Mouse (Mus musculus) heart, embryonic 14.5 days (tissue): ENCODE data around the gene Fam160a1. TPM values are rescaled to one million over a fixed set of nuclear protein-coding genes. Genes with fewer than 3 reads are reported as not detected.

ENCODE experiments used
- ATAC-seq: fragments of 200-750 bp; cut with Nextera tagmentation; 2 replicates; pipeline ENCODE4 v1.8.0; 2017; ENCODE audit warnings: low read depth, moderate TSS enrichment; ENCODE audit not compliant: insufficient number of reproducible peaks, insufficient read depth, low FRiP score
- H3K27ac ChIP-seq, 2 experiments: fragments of 200-500 bp in 1 of 2; fragments of 300-500 bp in 1 of 2; sonication (generic) in 1 of 2; replicated peaks in 1 of 2; 2 replicates each; pipeline ENCODE4 v1.5.1; 2012 to 2014; ENCODE audit warnings: low read depth in 2 of 2, low read length in 2 of 2, control low read depth in 1 of 2, mild to moderate bottlenecking in 1 of 2, mixed read lengths in 1 of 2; ENCODE audit not compliant: control insufficient read depth in 1 of 2, insufficient read depth in 1 of 2
- H3K27me3 ChIP-seq: fragments of 300-500 bp; sonication (generic); 2 replicates; pipeline ENCODE4 v1.6.1; 2014; ENCODE audit warnings: mild to moderate bottlenecking, low read length, control low read depth; ENCODE audit not compliant: control insufficient read depth, insufficient read depth
- H3K36me3 ChIP-seq: fragments of 300-500 bp; sonication (generic); 2 replicates; pipeline ENCODE4 v1.6.1; 2014; ENCODE audit warnings: mild to moderate bottlenecking, control low read depth, low read length, mixed read lengths; ENCODE audit not compliant: control insufficient read depth, insufficient read depth
- H3K4me1 ChIP-seq, 2 experiments: fragments of 200-500 bp in 1 of 2; fragments of 300-500 bp in 1 of 2; sonication (generic) in 1 of 2; 2 replicates each; pipeline ENCODE4 v1.6.1; 2012 to 2014; ENCODE audit warnings: low read length in 2 of 2, control low read depth in 1 of 2, mixed read lengths in 1 of 2; ENCODE audit not compliant: control insufficient read depth in 2 of 2, insufficient read depth in 2 of 2
- H3K4me2 ChIP-seq: fragments of 300-500 bp; sonication (generic); 2 replicates; pipeline ENCODE4 v1.6.1; 2014; ENCODE audit warnings: mild to moderate bottlenecking, low read length
- H3K4me3 ChIP-seq, 2 experiments: fragments of 200-500 bp in 1 of 2; fragments of 300-500 bp in 1 of 2; sonication (generic) in 1 of 2; 2 replicates each; pipeline ENCODE4 v1.5.1; 2012 to 2014; ENCODE audit warnings: low read length in 2 of 2, mild to moderate bottlenecking in 2 of 2, control low read depth in 1 of 2, low read depth in 1 of 2, moderate library complexity in 1 of 2; ENCODE audit not compliant: control insufficient read depth in 1 of 2, insufficient read depth in 1 of 2
- H3K9ac ChIP-seq: fragments of 300-500 bp; sonication (generic); 2 replicates; pipeline ENCODE4 v1.6.1; 2014; ENCODE audit warnings: mild to moderate bottlenecking, low read length
- H3K9me3 ChIP-seq: fragments of 300-500 bp; sonication (generic); 2 replicates; pipeline ENCODE4 v1.6.1; 2016; ENCODE audit warnings: low read length, control low read depth; ENCODE audit not compliant: control insufficient read depth
- WGBS: fragments of 180-500 bp; shearing (Covaris S2); extraction: QIAGEN DNeasy Blood & Tissue Kit; methylation state at CpG from one replicate; pipeline ENCODE4 v1.1.7; 2014; 5-methylcytosine and 5-hydroxymethylcytosine counted together
- polyA plus RNA-seq: library from polyadenylated mRNA; unstranded; fragments of >200 nt; fragmentation: Nextera tagmentation; extraction: Ambion mirVana; gene quantifications from 2 replicates; pipeline ENCODE4 v1.2.1, GENCODE M21; 2014

Gene Fam160a1
- polyA plus RNA-seq, 1 experiment from 2014 or later = 7.4 TPM

DNA sequence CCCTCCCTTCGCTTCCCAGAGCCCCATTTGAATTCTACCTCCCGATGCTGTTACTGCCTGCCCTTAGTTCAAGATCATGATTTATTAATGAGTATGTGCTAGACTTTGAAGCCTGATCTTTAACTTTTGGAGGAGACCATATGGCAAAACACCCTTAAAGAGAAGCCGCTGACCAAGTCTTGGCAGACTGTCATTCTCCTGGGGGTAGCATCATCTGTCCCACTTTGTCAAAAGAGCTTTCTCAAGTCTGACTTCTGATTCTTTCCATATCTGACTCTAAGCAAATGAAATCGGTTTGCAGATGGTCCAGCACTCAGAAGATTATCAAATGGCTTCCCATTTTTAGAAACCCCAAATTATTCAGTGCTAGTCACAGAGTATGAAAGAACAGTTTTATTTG is 27.3 kb downstream of the Fam160a1 start:
- Histone ChIP-seq H3K9me3 (no peaks in the 10 kb centered on the region), H3K4me1 (no peaks in the 10 kb centered on the region), H3K4me3 (no peak overlapping the region), H3K4me2 (no peak overlapping the region), H3K27ac (no peak overlapping the region), H3K9ac (no peak overlapping the region), H3K36me3 (no peaks in the 10 kb centered on the region), H3K27me3 (no peaks in the 10 kb centered on the region)
- WGBS = 78% methylated on average over 4 of the region's 4 CpGs
- no peak for ATAC-seq

DNA sequence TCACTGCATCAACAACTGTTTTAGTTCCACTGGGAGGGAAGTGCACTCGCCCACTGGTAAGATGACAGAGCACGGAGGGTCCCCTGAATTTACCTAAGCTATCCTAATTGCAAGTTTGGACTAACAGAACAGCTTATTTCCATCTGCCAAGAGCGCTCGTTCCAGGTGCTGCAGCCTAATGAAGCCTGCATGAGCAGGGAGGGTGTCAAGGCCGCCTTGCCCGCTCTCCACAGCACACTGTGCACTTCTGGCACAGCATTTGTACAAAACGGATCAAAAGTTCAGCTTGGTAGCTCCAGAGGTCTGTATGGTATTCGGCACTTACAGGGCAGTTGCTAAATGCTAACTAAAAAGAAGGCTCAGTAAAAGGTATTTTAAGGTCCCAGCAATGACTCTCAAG is 30.6 kb downstream of the Fam160a1 start:
- no peak for ATAC-seq
- 80% methylated on average over 8 of the region's 8 CpGs for WGBS
- H3K36me3 ChIP-seq = no peaks in the 10 kb centered on the region
- H3K4me3 ChIP-seq = no peak overlapping the region
- H3K4me1 ChIP-seq = no peaks in the 10 kb centered on the region
- no peaks in the 10 kb centered on the region for H3K9me3 ChIP-seq
- H3K4me2 ChIP-seq = no peak overlapping the region
- no peaks in the 10 kb centered on the region for H3K27me3 ChIP-seq
- H3K9ac ChIP-seq = no peak overlapping the region
- no peak overlapping the region for H3K27ac ChIP-seq

DNA sequence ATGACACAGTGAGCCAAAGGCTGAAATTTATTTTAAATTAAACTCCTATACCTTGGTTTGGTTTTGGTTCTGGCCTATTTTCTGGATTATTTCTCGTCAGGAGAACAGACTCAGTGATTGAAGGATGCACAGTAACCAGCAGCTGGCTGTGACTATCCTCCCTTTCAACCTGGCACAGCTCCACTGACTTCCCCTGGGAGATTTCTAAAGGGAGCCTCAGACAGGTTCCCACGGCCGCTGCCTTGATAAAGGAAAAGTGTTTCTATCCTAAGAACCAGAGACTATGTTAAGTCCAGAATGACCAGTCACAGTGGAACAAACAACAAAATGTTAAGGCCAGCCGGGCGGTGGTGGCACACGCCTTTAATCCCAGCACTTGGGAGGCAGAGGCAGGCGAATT is 36.2 kb downstream of the Fam160a1 start:
- 57% methylated on average over 7 of the region's 7 CpGs for WGBS
- Histone ChIP-seq H3K4me1 (peaks cover 2 to 8% of the 10 kb centered on the region in 2 experiments; a peak in 2 of 4 replicates), H3K27ac (no peak overlapping the region), H3K4me2 (no peak overlapping the region), H3K27me3 (no peaks in the 10 kb centered on the region), H3K9me3 (no peaks in the 10 kb centered on the region), H3K9ac (no peak overlapping the region), H3K4me3 (no peak overlapping the region), H3K36me3 (no peaks in the 10 kb centered on the region)
- ATAC-seq = no peak

DNA sequence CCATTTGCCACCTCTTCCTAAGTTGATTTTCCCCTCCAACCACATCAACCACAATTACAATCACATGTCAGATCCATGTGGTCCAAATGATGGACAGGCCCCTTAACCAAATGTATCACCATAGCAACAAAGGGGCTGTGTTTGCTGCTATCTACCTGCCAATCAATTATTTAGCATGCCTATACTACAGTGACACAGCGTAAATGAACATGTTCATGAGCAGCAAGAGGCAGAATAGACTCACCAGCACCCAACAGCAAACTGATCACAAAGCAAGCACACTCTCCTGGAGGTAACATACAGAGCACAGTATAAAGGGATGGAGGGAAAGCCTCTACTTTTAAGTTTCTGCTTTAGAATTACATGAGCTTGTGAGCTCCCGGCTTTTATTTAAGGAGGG is 36.8 kb downstream of the Fam160a1 start:
- Histone ChIP-seq H3K4me2 (no peak overlapping the region), H3K4me1 (peaks cover 3 to 10% of the 10 kb centered on the region in 2 experiments; a peak in 3 of 4 replicates), H3K9me3 (no peaks in the 10 kb centered on the region), H3K9ac (no peak overlapping the region), H3K27ac (no peak overlapping the region), H3K36me3 (no peaks in the 10 kb centered on the region), H3K27me3 (no peaks in the 10 kb centered on the region), H3K4me3 (no peak overlapping the region)
- no peak for ATAC-seq
- WGBS = 55% methylated on average over 2 of the region's 2 CpGs

DNA sequence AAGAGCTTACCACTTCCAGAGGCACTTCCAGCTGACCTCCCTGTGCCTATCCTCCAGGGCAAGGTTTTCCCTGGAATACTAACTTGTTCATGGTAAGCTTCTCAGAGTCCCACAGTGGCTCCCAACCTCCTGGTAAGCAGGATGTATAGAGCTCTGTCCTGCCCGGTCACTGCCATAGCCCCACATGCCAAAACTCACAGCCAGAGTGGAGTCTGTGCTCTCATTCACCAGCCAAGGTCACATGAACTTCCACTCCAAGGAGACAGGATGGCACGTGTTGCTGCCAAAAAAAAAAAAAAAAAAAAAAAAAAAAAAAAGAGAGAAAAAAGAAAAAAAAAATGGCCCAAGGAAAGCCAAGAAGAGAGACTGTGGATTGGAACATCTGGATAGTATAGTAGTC is 39.2 kb downstream of the Fam160a1 start:
- no peak overlapping the region for H3K27ac ChIP-seq
- H3K4me2 ChIP-seq = no peak overlapping the region
- H3K4me3 ChIP-seq = no peak overlapping the region
- 43% methylated on average over 2 of the region's 2 CpGs for WGBS
- no peaks in the 10 kb centered on the region for H3K9me3 ChIP-seq
- H3K9ac ChIP-seq = no peak overlapping the region
- H3K4me1 ChIP-seq = peaks cover 19 to 29% of the 10 kb centered on the region in 2 experiments
- H3K36me3 ChIP-seq = no peaks in the 10 kb centered on the region
- no peak for ATAC-seq
- no peaks in the 10 kb centered on the region for H3K27me3 ChIP-seq

DNA sequence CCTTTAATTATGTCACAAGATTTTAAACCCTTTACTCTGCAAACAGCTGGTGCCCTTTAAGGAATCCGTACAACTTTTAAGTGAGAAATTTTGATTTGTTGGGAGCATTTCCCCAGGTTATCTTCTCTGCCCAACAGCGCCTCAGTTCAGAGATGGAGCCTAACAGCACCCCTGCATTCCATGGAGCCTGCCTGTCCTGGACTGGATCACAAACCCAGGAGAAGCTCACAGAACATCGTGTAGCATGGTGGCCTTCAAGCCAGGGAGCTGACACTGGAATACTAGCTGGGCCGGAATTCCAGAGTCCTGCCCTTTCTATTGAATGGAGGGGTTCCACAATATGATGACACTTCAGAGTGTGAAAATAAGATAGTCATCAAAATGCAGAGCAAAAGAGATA is 39.7 kb downstream of the Fam160a1 start:
- peaks cover 19 to 29% of the 10 kb centered on the region in 2 experiments for H3K4me1 ChIP-seq
- no peak overlapping the region for H3K27ac ChIP-seq
- H3K27me3 ChIP-seq = no peaks in the 10 kb centered on the region
- 84% methylated on average over 4 of the region's 4 CpGs for WGBS
- H3K36me3 ChIP-seq = no peaks in the 10 kb centered on the region
- no peak overlapping the region for H3K9ac ChIP-seq
- H3K9me3 ChIP-seq = no peaks in the 10 kb centered on the region
- no peak overlapping the region for H3K4me3 ChIP-seq
- no peak overlapping the region for H3K4me2 ChIP-seq
- no peak for ATAC-seq

DNA sequence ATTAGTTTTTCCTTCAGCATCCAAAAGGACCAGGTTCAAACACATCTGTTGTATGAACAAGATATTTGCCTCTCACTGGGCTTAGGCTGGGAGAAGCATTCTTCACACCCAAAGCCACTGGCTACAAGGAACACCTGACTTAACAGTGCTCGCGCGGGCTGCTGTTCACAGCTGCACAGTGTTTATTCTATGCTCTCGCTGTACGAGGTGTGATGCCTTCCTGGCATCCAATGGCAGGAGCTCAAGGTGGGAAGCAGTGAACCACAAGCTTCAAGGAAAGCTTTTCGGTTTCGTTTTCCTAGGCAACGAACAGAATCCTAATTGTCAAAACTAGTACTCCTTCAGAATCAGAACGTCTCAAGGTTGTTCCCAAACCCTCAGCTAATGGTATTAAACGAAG is 40.4 kb downstream of the Fam160a1 start:
- no peak for ATAC-seq
- Histone ChIP-seq H3K9ac (no peak overlapping the region), H3K4me2 (no peak overlapping the region), H3K36me3 (no peaks in the 10 kb centered on the region), H3K27me3 (no peaks in the 10 kb centered on the region), H3K4me1 (peaks cover 19 to 29% of the 10 kb centered on the region in 2 experiments), H3K9me3 (no peaks in the 10 kb centered on the region), H3K27ac (no peak overlapping the region), H3K4me3 (no peak overlapping the region)
- 93% methylated on average over 10 of the region's 10 CpGs for WGBS

DNA sequence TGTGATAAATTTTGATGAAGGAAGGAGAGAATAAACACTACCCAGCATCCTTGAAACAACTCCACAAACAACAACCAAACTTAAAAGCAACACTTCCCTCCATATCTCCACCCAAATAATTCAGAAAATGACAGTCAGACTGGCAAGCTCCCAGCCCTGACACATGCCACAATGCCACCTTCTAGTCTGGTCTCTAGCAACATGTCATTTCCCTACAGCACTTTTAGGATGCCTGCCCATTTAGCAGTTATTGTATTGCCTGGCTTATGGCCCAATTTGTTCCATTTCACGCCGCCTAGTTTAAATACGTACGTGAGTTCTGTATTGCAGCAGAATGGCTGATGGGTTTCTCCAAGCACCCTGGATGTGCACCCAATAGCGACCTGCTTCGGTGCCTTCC is 41.0 kb downstream of the Fam160a1 start:
- H3K4me2 ChIP-seq = no peak overlapping the region
- 91% methylated on average over 6 of the region's 6 CpGs for WGBS
- H3K4me1 ChIP-seq = peaks cover 19 to 29% of the 10 kb centered on the region in 2 experiments
- no peak overlapping the region for H3K27ac ChIP-seq
- H3K4me3 ChIP-seq = no peak overlapping the region
- H3K36me3 ChIP-seq = no peaks in the 10 kb centered on the region
- H3K9ac ChIP-seq = no peak overlapping the region
- no peak for ATAC-seq
- H3K27me3 ChIP-seq = no peaks in the 10 kb centered on the region
- H3K9me3 ChIP-seq = no peaks in the 10 kb centered on the region
